Mouse (Mus musculus): ENCODE measurements at regions not wholly inside any gene's neighbourhood (a gene's known extent, or its start where the extent isn't known, plus 50 kb on each side); places are given as distances from the start of the nearest gene placed in this dataset.

DNA sequence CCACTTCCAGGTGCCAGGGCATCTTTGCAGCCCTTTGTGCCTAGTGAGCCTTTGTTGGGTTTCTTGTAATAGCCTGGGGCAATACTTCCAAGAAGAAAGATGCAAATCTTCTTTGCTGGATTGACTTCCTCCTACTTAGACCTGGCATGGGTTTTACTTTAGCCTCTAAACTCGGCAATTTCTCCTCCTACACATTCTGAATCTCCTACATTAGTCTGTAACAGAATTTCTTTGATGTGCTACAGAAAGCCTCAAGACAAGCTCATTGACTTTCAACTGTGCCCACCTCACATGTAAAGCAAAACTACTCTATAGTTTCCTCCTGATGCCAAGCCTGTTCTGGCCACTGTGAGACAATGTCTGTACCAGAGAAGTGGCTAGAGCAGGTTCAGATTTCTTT is 92.9 kb downstream of the 9230113P08Rik start:
- no peak for DNase-seq

DNA sequence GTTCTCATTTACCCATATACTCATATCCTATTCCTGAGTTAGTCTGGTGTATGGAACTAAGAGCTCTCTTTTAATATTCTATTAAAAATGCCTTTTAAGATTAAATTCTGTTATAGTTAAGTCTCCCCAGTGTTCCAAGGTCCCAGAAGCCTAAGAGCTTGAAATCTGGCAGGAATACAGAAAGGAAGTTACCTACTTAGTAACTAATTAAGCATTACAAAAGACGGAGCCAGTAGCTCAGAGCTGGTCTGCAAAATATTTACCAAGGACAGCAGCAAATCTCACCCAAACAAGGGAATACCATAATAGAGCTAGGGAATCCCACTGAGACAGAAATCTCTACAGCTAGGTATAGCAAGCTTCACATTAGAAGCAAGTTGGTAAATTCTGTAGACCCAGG is 98.6 kb downstream of the 9230113P08Rik start:
- peak; percentile 1 to 5 for DNase-seq
